Mouse (Mus musculus) bone marrow macrophage, adult 2 months (primary cell): ENCODE measurements at regions not wholly inside any gene's neighbourhood (a gene's known extent, or its start where the extent isn't known, plus 50 kb on each side); places are given as distances from the start of the nearest gene placed in this dataset.

Experiments
- CTCF ChIP-seq: IDR thresholded peaks from 2 replicates; pipeline ENCODE4 v1.5.1; 2012; ENCODE audit warnings: low read depth, mild to moderate bottlenecking, low read length, moderate library complexity
- POLR2A ChIP-seq: IDR thresholded peaks from 2 replicates; pipeline ENCODE4 v1.6.1; 2012; ENCODE audit warnings: mild to moderate bottlenecking, low read depth, low read length, borderline replicate concordance

DNA sequence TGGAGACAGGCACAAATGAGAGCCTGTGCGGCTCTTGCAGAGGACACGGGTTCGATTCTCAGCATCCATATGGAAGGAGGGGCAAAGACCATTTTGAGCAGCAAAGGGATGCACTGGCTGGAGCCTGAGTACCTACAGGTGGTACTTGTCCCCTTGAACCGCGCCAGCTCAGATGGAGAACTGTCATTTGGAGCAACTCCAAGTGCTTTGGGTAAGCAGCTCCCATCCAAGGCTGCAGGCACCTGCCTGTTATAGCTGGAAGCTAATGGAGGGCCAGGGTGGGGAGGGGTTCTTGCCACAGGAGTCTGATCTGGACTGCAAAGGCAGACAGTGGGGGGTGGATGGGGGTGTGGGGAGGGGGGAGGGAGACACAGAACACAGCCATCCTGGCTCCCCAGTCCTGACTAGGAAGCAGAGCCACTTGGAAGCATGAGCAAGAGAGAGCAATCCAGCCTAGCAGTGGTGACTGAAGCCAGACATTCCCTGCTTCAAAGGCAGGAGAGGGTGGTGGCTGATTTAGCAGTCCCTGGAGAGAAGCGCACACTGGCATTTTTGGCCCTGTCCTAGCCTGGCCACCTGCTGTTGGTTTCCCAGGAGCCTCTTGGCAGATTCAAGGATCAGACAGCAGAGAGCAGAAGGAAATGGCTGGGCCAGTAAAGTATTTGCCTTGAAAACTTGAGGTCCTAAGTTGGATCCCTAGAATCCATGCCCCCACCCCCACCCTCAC, 112.1 kb upstream of the Sdk2 start:
- TF ChIP-seq CTCF (no peak), POLR2A (no peak)
